Mouse (Mus musculus): ENCODE results near the gene Ube2e1.

DNA sequence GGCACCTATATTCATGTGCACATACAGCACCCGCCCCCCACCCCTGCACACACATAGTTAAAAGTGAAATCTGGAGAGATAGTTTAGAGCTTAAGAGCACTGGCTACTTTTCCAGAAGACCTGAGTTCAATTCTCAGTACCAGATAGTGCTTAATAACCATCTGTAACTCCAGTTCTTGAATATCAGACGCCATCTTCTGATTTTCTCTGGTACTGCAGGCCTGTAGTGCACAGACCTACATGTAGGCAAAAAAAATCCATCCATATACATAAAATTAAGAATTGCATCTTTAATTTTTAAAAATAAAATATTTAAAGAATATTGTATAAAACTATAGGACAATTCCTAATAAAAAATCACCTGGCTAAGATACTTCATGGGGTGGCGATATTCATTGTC lies 70.5 kb downstream of the Ube2e1 start:
- TF ChIP-seq CTCF (IDR thresholded peaks at IDR 0.05; ENCODE audit: low read depth, low read length) = no peak
- TF ChIP-seq POLR2A (IDR thresholded peaks at IDR 0.05; ENCODE audit: extremely low read depth, insufficient read depth, low read length) = no peak
